Mouse (Mus musculus): ENCODE results near the gene Clta.

- TF ChIP-seq POLR2A (IDR thresholded peaks at IDR 0.05; ENCODE audit: insufficient read length, low read depth) (no peak), MAX (IDR thresholded peaks at IDR 0.05; ENCODE audit: low read depth) (no peak), REST (IDR thresholded peaks at IDR 0.05; ENCODE audit: insufficient read depth, insufficient read length) (no peak), E2F4 (IDR thresholded peaks at IDR 0.05; ENCODE audit: insufficient read depth) (no peak), USF1 (IDR thresholded peaks at IDR 0.05; ENCODE audit: low read depth) (no peak), POLR2AphosphoS2 (IDR thresholded peaks at IDR 0.05; ENCODE audit: insufficient read length, low read depth) (no peak), TCF3 (IDR thresholded peaks at IDR 0.05; ENCODE audit: insufficient read length, low read depth) (no peak)
These were observed 25.4 kb downstream of the Clta start for GRCm38 (mm10) chr4:44029661-44030066.
